Mouse (Mus musculus): ENCODE results near the gene Ccne1. TPM values are rescaled to one million over a fixed set of nuclear protein-coding genes. Genes with fewer than 3 reads are reported as not detected.

Ccne1 gene
- polyA plus RNA-seq, 1 experiment from 2014 or later: 15.7 TPM

- Histone ChIP-seq H3K27ac (no peak overlapping the region), H3K36me3 (no peaks in the 10 kb centered on the region), H3K27me3 (peaks cover 8% of the 10 kb centered on the region; the same call in 1 of the 2 replicates), H3K4me2 (replicated peaks) (no peak overlapping the region), H3K9ac (replicated peaks) (no peak overlapping the region), H3K4me3 (replicated peaks) (no peak overlapping the region), H3K9me3 (no peaks in the 10 kb centered on the region), H3K4me1 (replicated peaks) (peaks cover 19% of the 10 kb centered on the region)
- WGBS: 85% methylated on average over 5 of the region's 5 CpGs
- ATAC-seq: no peak
These were observed 36.3 kb downstream of the Ccne1 start for GRCm38 (mm10) chr7:38071065-38071464.

GRCm38 (mm10) chr7:38070663-38071062, 36.7 kb downstream of the Ccne1 start:
- Histone ChIP-seq H3K9ac (replicated peaks) (no peak overlapping the region), H3K4me1 (replicated peaks) (peaks cover 19% of the 10 kb centered on the region), H3K4me3 (replicated peaks) (no peak overlapping the region), H3K4me2 (replicated peaks) (no peak overlapping the region), H3K27me3 (peaks cover 8% of the 10 kb centered on the region; the same call in 1 of the 2 replicates), H3K36me3 (no peaks in the 10 kb centered on the region), H3K27ac (no peak overlapping the region), H3K9me3 (no peaks in the 10 kb centered on the region)
- ATAC-seq: no peak
- WGBS: 55% methylated on average over 2 of the region's 2 CpGs

- Histone ChIP-seq H3K9ac (replicated peaks) (no peak overlapping the region), H3K27me3 (no peaks in the 10 kb centered on the region), H3K36me3 (no peaks in the 10 kb centered on the region), H3K27ac (no peak overlapping the region), H3K9me3 (no peaks in the 10 kb centered on the region), H3K4me3 (replicated peaks) (no peak overlapping the region), H3K4me2 (replicated peaks) (no peak overlapping the region), H3K4me1 (replicated peaks) (peaks cover 9% of the 10 kb centered on the region; the same call in 1 of the 2 replicates)
- 62% methylated on average over 4 of the region's 4 CpGs for WGBS
- no peak for ATAC-seq
These were observed 42.9 kb downstream of the Ccne1 start for GRCm38 (mm10) chr7:38064431-38064830.

GRCm38 (mm10) chr7:38061060-38061970, 46.0 kb downstream of the Ccne1 start:
- Histone ChIP-seq H3K36me3 (no peaks in the 10 kb centered on the region), H3K9ac (replicated peaks) (peak overlapping the region; percentile 72), H3K9me3 (no peaks in the 10 kb centered on the region), H3K27me3 (no peaks in the 10 kb centered on the region), H3K4me1 (replicated peaks) (peaks cover 20% of the 10 kb centered on the region), H3K4me2 (replicated peaks) (peak overlapping the region; percentile 71), H3K4me3 (replicated peaks) (peak overlapping the region; percentile 56), H3K27ac (peak overlapping the region; percentile 51; the same call in 1 of the 2 replicates)
- peak; percentile 93 for ATAC-seq
- WGBS: 1% methylated on average over 55 of the region's 57 CpGs

GRCm38 (mm10) chr7:38059636-38060330, 47.6 kb downstream of the Ccne1 start:
- Histone ChIP-seq H3K4me3 (replicated peaks) (no peak overlapping the region), H3K9ac (replicated peaks) (no peak overlapping the region), H3K36me3 (no peaks in the 10 kb centered on the region), H3K9me3 (no peaks in the 10 kb centered on the region), H3K4me2 (replicated peaks) (no peak overlapping the region), H3K27me3 (no peaks in the 10 kb centered on the region), H3K4me1 (replicated peaks) (peaks cover 20% of the 10 kb centered on the region), H3K27ac (no peak overlapping the region)
- ATAC-seq: no peak
- WGBS: 81% methylated on average over 8 of the region's 8 CpGs

GRCm38 (mm10) chr7:38059096-38059495, 48.2 kb downstream of the Ccne1 start:
- Histone ChIP-seq H3K4me3 (replicated peaks) (no peak overlapping the region), H3K27ac (no peak overlapping the region), H3K36me3 (no peaks in the 10 kb centered on the region), H3K4me2 (replicated peaks) (no peak overlapping the region), H3K27me3 (no peaks in the 10 kb centered on the region), H3K9ac (replicated peaks) (no peak overlapping the region), H3K4me1 (replicated peaks) (peaks cover 20% of the 10 kb centered on the region), H3K9me3 (no peaks in the 10 kb centered on the region)
- WGBS: 67% methylated on average over 7 of the region's 7 CpGs
- no peak for ATAC-seq

GRCm38 (mm10) chr7:38055996-38056395, 51.3 kb downstream of the Ccne1 start:
- Histone ChIP-seq H3K9ac (replicated peaks) (no peak overlapping the region), H3K9me3 (no peaks in the 10 kb centered on the region), H3K36me3 (no peaks in the 10 kb centered on the region), H3K27ac (no peak overlapping the region), H3K4me3 (replicated peaks) (no peak overlapping the region), H3K4me1 (replicated peaks) (peaks cover 16% of the 10 kb centered on the region), H3K27me3 (no peaks in the 10 kb centered on the region), H3K4me2 (replicated peaks) (no peak overlapping the region)
- ATAC-seq: no peak
- 89% methylated on average over 2 of the region's 2 CpGs for WGBS

- 84% methylated on average over 9 of the region's 9 CpGs for WGBS
- no peak for ATAC-seq
- no peaks in the 10 kb centered on the region for H3K9me3 ChIP-seq
These were observed 53.1 kb downstream of the Ccne1 start for GRCm38 (mm10) chr7:38054246-38054645.

More at GRCm38 (mm10) chr7:38054246-38054645, 53.1 kb downstream of the Ccne1 start:
- Histone ChIP-seq H3K9ac (replicated peaks) (no peak overlapping the region), H3K4me2 (replicated peaks) (no peak overlapping the region), H3K36me3 (no peaks in the 10 kb centered on the region), H3K4me3 (replicated peaks) (no peak overlapping the region), H3K27ac (no peak overlapping the region), H3K4me1 (replicated peaks) (peaks cover 11% of the 10 kb centered on the region; the same call in 1 of the 2 replicates), H3K27me3 (no peaks in the 10 kb centered on the region)

Other genes with a start within 250 kb of the Ccne1 start
- 33.3 and 34.7 TPM in 2 replicates for gene Uri1, start 84.0 kb downstream of the Ccne1 start, polyA plus RNA-seq (2015; fragmentation: Nextera tagmentation; extraction: Ambion mirVana)
- 21.7 and 22.6 TPM in 2 replicates for gene 1600014C10Rik, start 75.7 kb upstream of the Ccne1 start, polyA plus RNA-seq (2015; fragmentation: Nextera tagmentation; extraction: Ambion mirVana)
- gene Plekhf1, start 120.5 kb upstream of the Ccne1 start, polyA plus RNA-seq (2015; fragmentation: Nextera tagmentation; extraction: Ambion mirVana): 0.58 TPM in 2 replicates
- 84.8 and 89.3 TPM in 2 replicates for gene Pop4, start 163.9 kb upstream of the Ccne1 start, polyA plus RNA-seq (2015; fragmentation: Nextera tagmentation; extraction: Ambion mirVana)